Mouse (Mus musculus) urinary bladder, adult 2 months (tissue): ENCODE data around the gene Tsn. TPM values are rescaled to one million over a fixed set of nuclear protein-coding genes. Genes with fewer than 3 reads are reported as not detected.

ENCODE experiments used
- polyA plus RNA-seq: library from polyadenylated mRNA; depleted of rRNA; stranded (reverse); fragments of >200 nt; gene quantifications from 2 replicates; pipeline ENCODE4 v1.2.3, GENCODE M21; 2012; rRNA removed

Tsn gene
- polyA plus RNA-seq, 1 experiment = 74.5 TPM

Other genes starting within 250 kb of the Tsn start
- not detected in 2 replicates for gene Gm29106, start 135.2 kb downstream of the Tsn start, polyA plus RNA-seq
- 26.8 and 27.3 TPM in 2 replicates for gene Nifk, start 10.1 kb upstream of the Tsn start, polyA plus RNA-seq
- 21.1 and 29.4 TPM in 2 replicates for gene Clasp1, start 77.3 kb upstream of the Tsn start, polyA plus RNA-seq